Mouse (Mus musculus) adrenal gland, adult 10 weeks (tissue): ENCODE measurements around the gene Anapc11. TPM values are rescaled to one million over a fixed set of nuclear protein-coding genes. Genes with fewer than 3 reads are reported as not detected.

Source experiments
- polyA plus RNA-seq: library from polyadenylated mRNA; stranded (reverse); fragments of 350-450 nt; fragmentation: Illumina TruSeq; extraction: RNeasy Lipid Tissue Mini Kit (QIAGEN cat#74804); gene quantifications from one replicate; pipeline ENCODE4 v1.2.3, GENCODE M21; 2014; ENCODE audit warnings: low read depth, low replicate concordance

The Anapc11 gene
- polyA plus RNA-seq = 10.3 TPM

DNA sequence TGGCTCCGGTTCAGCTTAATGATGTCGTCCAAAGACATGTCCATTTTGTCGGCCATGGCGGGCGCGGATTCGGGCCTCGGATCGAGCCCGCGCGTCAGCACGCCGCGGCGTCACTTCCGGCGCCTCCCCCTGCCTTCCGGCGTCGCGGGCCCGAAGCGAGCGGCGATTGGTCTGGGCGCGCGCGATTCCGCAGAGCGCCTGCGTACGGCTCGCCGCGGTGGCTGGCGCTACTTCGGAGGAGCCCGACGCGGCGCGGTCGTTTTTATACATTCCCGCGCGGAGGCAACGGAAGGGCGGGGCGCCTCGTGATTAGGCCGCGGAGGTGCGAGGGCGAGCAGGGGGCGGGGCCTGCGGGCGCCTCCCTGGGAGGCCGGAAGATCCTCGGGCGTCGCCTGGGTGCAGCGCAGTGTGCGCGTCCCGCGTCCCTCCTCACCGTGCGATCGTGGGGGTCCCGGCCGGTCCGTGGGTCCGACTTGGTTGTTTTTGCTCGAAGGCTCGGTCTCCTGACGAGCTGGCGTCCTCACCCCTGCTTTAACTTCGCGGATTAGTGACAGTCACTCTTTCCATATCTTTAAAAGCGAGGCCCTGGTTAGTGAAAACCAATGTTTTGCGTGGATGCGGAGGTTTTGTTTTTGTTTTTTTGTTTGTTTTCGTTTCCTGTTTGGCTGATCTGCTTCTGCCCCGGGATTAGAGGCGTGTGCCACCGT, at the start of gene Anapc11, which contains the start of gene Alyref:
TSS of gene Anapc11 (plus strand) at position 139 of the 707 bp plus-strand sequence.
TSS of gene Alyref (minus strand) at position 83 of the 707 bp plus-strand sequence.

DNA sequence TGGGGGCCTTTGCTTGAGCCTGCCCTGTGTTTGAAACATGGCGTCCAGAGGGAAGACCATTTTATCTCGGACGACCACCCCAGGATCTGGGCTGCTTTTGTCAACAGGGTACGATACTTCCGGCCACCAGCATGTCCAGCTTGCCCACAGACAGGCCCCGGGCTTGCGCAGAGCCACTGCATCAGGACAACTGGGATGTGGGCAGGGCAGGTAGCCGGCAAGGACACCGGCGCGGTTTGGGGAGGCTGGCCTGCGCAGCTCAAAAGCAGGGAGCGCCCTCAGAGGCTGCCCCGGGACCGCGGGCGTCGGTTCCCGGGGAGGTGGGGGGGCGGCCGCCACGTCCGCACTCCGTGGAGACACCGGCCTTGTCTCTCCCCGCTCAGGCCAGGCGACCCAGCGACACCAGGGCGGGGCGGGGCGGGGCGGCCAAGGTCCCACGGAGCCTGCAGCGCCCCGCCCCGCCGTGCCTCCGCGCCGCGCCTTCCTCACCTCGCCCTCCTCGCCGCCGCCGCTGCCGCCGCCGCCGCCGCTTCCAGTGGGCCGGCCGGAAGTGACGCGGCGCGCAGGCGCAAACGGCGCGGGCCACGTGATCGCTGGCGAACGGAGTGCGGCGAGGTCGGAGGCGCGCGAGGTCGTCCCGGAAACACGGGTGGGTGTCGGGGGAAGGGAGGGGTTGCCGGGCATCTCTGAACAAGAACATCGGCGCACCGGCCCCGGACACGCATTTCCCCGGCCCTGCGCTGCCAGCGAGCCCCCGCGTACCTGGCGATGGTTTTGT, 48.9 kb upstream of the Anapc11 start, which contains the start of gene Mcrip1:
TSS of gene Mcrip1 (minus strand) at position 560 of the 778 bp plus-strand sequence.

DNA sequence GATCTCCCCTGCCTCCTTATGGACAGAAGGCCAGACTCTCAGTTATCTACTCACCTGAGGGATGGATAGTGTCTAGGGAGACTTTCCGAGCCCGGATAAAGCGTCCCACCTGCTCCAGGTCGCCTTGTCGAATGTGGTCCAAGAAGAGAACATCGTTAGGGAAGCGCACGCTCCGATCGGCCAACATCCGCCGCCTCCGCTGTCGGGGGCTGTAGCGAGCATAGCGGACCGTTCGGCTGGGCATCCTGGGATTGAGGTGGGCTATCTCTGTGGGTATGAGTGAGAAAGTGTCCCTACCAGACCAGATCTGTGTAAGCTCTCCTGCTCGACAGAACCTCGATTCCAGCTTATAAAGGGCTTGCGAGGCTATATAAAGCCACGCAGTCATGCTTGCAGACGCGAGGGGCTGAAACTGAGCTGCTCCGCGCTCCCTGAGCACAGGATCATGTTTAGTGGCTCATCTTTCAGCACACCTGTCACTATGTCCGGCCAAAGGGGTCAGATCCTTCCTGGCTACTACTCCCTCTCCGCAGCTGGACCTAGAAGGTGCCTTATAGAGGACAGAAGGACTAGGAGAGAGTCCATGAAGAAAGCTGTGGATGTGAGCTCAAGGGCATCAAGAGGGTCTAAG, 47.3 kb upstream of the Anapc11 start, which contains the start of gene Ppp1r27:
TSS of gene Ppp1r27 (minus strand) at position 323 of the 631 bp plus-strand sequence.

GRCm38 (mm10) chr11:120572752-120573584, 25.3 kb upstream of the Anapc11 start, which contains the start of gene P4hb:
TSS of gene P4hb (minus strand) at chr11:120573253.

DNA sequence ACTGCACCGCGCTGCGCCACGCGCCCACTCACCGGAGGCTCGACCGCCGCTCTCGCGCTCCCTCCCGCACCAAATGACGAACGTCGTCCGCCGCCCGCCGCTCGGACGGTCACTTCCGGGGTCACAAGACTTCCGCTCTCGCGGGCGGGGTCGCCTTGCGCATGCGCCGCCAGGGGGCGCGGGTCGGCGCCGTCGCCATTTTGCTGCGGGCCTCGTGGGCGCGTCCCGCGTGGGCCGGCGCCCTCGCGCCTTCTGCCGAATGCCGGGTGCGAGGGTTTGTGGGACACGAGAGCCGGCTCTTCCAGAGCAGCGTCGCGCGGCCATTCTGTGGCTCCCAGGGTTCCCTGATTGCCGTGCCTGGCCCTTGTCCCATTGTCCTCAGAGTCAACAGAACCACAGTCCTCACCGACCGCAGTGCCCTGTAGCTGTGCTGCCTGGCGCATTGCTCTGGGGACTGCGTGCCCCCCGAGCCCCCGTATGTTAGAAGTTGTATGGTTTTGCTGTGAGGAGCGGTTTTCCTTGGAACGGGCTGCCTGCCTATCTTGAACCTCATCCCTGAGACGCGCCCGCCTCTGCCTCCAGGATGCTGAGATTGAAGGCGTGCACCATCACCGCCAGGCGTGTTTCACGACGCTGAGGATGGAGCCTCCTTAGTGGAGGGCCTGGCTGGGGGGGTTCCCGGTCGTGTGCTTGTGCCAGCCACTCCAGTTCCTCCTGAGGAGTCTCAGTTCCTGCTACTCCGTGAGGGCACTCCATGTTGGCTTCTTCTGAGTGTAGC, 16.5 kb upstream of the Anapc11 start, which contains the start of gene Arhgdia:
TSS of gene Arhgdia (minus strand) at position 135 of the 778 bp plus-strand sequence.

DNA sequence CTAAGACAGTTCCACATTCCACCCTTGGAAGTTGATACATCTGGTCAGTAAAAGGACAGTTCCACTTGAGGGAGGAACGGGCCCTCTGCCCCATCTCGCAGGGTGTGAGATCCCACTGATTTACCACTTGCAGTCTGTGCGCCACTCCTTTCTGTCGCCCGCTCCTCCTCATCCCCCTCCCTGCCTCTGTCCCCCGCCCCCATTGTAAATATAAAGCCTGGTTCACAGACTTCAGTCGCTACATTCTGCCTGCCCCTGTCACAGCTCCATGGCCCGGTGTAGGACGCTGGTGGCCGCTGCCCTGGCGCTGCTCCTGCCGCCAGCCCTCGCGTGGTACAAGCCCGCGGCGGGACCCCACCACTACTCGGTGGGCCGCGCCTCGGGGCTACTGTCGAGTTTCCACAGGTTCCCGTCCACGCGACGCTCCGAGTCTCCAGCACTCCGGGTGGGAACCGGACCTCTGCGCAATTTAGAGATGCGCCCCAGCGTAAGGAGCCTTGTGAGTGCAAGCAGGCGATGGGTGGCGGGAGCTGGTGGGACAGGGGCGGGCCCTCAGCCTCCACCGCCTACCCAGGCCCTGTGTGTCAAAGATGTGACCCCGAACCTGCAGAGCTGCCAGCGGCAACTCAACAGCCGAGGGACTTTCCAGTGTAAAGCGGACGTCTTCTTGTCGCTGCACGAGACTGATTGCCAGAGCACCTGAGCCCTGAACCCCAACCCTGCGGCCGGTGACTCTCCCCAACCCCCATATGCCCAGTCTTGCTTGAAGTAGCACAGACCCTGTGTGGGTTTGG, 10.2 kb downstream of the Anapc11 start, which contains the start of gene Npb:
TSS of gene Npb (plus strand) at position 237 of the 794 bp plus-strand sequence.

GRCm38 (mm10) chr11:120617519-120618112, 19.4 kb downstream of the Anapc11 start, which contains the start of gene Pcyt2:
TSS of gene Pcyt2 (minus strand) at chr11:120617936.

GRCm38 (mm10) chr11:120625152-120625775, 27.0 kb downstream of the Anapc11 start, which contains the start of gene Sirt7:
TSS of gene Sirt7 (minus strand) at chr11:120625240.

GRCm38 (mm10) chr11:120633520-120634343, 35.5 kb downstream of the Anapc11 start, which contains the start of gene Mafg:
TSS of gene Mafg (minus strand) at chr11:120633600.

GRCm38 (mm10) chr11:120643601-120643987, 45.4 kb downstream of the Anapc11 start, which contains the start of gene Pycr1:
TSS of gene Pycr1 (minus strand) at chr11:120643769.

GRCm38 (mm10) chr11:120648001-120648476, 49.8 kb downstream of the Anapc11 start, which contains the start of gene Myadml2:
TSS of gene Myadml2 (minus strand) at chr11:120648158.

Other genes starting within 250 kb of the Anapc11 start
- gene Actg1, start 249.9 kb upstream of the Anapc11 start, polyA plus RNA-seq = 383 TPM
- not detected for gene Fscn2, start 236.9 kb upstream of the Anapc11 start, polyA plus RNA-seq
- 0.29 TPM for gene Faap100, start 219.7 kb upstream of the Anapc11 start, polyA plus RNA-seq
- 29.9 TPM for gene Nploc4, start 160.7 kb upstream of the Anapc11 start, polyA plus RNA-seq
- gene Tspan10, start 155.8 kb upstream of the Anapc11 start, polyA plus RNA-seq = not detected
- gene Pde6g, start 144.9 kb upstream of the Anapc11 start, polyA plus RNA-seq = not detected
- 1.4 TPM for gene Oxld1, start 140.4 kb upstream of the Anapc11 start, polyA plus RNA-seq
- gene Ccdc137, start 140.3 kb upstream of the Anapc11 start, polyA plus RNA-seq = 13.4 TPM
- 16.2 TPM for gene Arl16, start 130.8 kb upstream of the Anapc11 start, polyA plus RNA-seq
- gene Mrpl12, start 113.8 kb upstream of the Anapc11 start, polyA plus RNA-seq = 2.4 TPM
- 2.2 TPM for gene Slc25a10, start 106.6 kb upstream of the Anapc11 start, polyA plus RNA-seq
- not detected for gene Gcgr, start 67.7 kb upstream of the Anapc11 start, polyA plus RNA-seq
- 1.0 TPM for gene Mcrip1, start 48.7 kb upstream of the Anapc11 start, polyA plus RNA-seq
- gene Ppp1r27, start 47.3 kb upstream of the Anapc11 start, polyA plus RNA-seq = not detected
- 183 TPM for gene P4hb, start 25.2 kb upstream of the Anapc11 start, polyA plus RNA-seq
- gene Arhgdia, start 16.8 kb upstream of the Anapc11 start, polyA plus RNA-seq = 32.9 TPM
- 20.8 TPM for gene Alyref, start 56 bp upstream of the Anapc11 start, polyA plus RNA-seq
- gene Npb, start 10.1 kb downstream of the Anapc11 start, polyA plus RNA-seq = not detected
- 14.4 TPM for gene Pcyt2, start 19.5 kb downstream of the Anapc11 start, polyA plus RNA-seq
- gene Sirt7, start 26.8 kb downstream of the Anapc11 start, polyA plus RNA-seq = 7.9 TPM
- 17.5 TPM for gene Mafg, start 35.2 kb downstream of the Anapc11 start, polyA plus RNA-seq
- 0.52 TPM for gene Pycr1, start 45.3 kb downstream of the Anapc11 start, polyA plus RNA-seq
- gene Myadml2, start 49.7 kb downstream of the Anapc11 start, polyA plus RNA-seq = not detected
- not detected for gene Notum, start 62.8 kb downstream of the Anapc11 start, polyA plus RNA-seq
- 2.4 TPM for gene Aspscr1, start 74.6 kb downstream of the Anapc11 start, polyA plus RNA-seq
- 1.7 TPM for gene Cenpx, start 115.3 kb downstream of the Anapc11 start, polyA plus RNA-seq
- gene Lrrc45, start 115.5 kb downstream of the Anapc11 start, polyA plus RNA-seq = 0.47 TPM
- gene Rac3, start 123.0 kb downstream of the Anapc11 start, polyA plus RNA-seq = not detected
- not detected for gene Dcxr, start 128.9 kb downstream of the Anapc11 start, polyA plus RNA-seq
- gene Cbr2, start 133.7 kb downstream of the Anapc11 start, polyA plus RNA-seq = 1.2 TPM
- not detected for gene Hmga1b, start 164.4 kb downstream of the Anapc11 start, polyA plus RNA-seq
- gene Rfng, start 185.8 kb downstream of the Anapc11 start, polyA plus RNA-seq = not detected
- 30.7 TPM for gene Gps1, start 185.9 kb downstream of the Anapc11 start, polyA plus RNA-seq
- gene Dus1l, start 198.0 kb downstream of the Anapc11 start, polyA plus RNA-seq = 4.8 TPM
- 10.8 TPM for gene Fasn, start 226.1 kb downstream of the Anapc11 start, polyA plus RNA-seq